Mouse (Mus musculus): ENCODE data around the gene Ddi2. TPM values are rescaled to one million over a fixed set of nuclear protein-coding genes. Genes with fewer than 3 reads are reported as not detected.

The Ddi2 gene
- total RNA-seq, 4 experiments from 2014 or later = 26.1 to 34.6 (median 29.1) TPM

DNA sequence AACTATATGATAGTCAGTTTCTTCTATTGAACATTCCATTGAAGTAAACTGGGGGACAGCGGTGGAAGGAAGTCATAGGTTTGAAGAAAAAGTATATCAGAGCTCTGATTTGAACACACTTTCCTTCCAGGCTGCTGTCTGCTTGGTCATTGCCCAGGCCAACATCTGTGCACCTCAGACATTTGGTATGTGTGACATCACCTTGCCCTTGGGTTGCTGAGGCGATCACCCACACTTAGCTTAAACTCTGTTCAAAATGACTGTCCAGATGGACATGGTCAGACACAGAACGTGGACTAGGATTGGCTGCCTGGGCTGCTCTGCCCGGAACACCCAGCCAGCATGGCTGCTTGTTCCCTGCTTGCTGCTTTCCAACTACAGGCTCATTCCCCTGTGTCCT, 19.2 kb upstream of the Ddi2 start:
- no peak for DNase-seq (ENCODE audit: low spot score)

- DNase-seq (ENCODE audit: low spot score) = no peak
Observed at GRCm38 (mm10) chr4:141741856-141742255, 18.6 kb upstream of the Ddi2 start.

DNA sequence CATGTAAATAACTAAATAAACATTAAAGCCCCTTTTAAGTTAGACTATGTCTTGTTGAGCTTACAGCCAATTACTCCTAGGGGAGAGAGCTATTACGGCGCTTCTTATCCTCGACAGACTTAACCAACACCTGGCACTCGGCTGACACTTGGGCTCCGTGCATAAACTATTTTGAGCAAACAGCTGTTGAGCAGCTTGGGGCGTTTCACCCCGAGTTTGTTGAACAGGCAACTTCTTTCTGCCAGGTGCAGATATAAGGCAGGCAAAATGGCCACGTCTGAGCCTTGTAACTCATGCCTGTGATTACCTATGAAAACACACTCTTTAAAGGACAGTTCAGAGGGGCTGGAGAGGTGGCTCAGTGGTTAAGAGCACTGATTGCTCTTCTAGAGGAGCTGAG, 14.8 kb upstream of the Ddi2 start:
- DNase-seq (ENCODE audit: low spot score) = no peak

- no peak for DNase-seq (ENCODE audit: low spot score)
Observed at GRCm38 (mm10) chr4:141736856-141737255, 13.6 kb upstream of the Ddi2 start.

DNA sequence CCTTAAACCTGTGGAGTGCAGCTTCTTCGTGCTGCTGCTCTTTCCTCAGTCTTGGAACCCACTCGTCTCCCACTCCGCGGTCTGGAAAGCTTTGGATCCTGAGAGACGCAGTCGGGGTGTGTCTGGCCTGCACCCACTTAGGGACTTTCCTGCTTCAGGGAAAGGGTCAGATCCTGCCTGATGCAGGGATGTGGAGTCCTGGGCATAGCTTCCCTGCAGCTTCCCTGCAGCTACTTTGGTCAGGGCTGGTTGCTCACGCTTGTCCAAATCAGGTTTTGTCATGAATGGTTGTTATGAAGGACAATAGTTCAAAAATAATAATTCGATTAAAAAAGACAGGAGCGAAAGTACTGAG, 12.0 kb upstream of the Ddi2 start:
- DNase-seq (ENCODE audit: low spot score) = no peak

GRCm38 (mm10) chr4:141734446-141735205, 11.4 kb upstream of the Ddi2 start:
- peak; percentile 93 for DNase-seq (ENCODE audit: low spot score)

- no peak for DNase-seq (ENCODE audit: low spot score)
Observed at GRCm38 (mm10) chr4:141731766-141732165, 8.5 kb upstream of the Ddi2 start.

- no peak for DNase-seq (ENCODE audit: low spot score)
Observed at GRCm38 (mm10) chr4:141730401-141730800, 7.2 kb upstream of the Ddi2 start.

DNA sequence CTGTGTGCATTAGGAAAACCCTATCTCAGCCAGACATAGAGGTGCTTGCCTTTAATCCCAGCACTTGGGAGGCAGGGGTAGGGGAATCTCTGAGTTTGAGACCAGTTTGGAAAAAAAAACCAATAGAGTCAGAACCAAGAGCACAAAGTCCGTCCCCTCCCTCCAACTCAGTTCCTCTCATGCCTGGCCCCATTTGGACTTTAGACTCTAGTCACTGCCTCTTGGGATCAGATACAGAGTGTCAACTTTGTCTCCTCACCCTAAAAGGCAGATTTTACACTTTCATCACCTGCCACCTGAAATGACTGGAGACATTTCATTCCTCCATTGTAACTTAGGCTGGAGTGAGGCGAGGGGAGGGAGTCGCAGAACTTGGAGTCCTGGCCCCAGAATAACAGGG, 6.0 kb upstream of the Ddi2 start:
- DNase-seq (ENCODE audit: low spot score) = no peak

GRCm38 (mm10) chr4:141725738-141726137, 2.5 kb upstream of the Ddi2 start:
- DNase-seq (ENCODE audit: low spot score) = no peak

DNA sequence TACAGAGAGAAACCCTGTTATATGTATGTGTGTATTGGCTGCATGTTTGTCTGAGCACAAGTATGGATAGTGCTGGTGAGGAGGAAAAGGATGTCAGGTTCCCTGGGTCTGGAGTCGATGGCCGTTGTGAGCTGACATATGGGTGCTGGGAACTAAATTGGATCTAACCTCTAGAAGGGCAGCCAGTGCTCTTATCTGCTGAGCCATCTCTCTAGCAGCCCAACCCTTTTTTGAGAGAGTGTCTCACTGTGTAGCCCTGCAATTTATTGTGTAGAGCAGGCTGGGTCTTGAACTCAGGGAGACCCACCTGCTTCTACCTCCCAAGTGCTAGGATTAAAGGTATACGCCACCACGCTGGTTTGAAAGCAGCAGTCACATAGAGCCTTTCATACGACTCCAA, 2.1 kb upstream of the Ddi2 start:
- no peak for DNase-seq (ENCODE audit: low spot score)

GRCm38 (mm10) chr4:141724594-141724993, 1.4 kb upstream of the Ddi2 start:
- DNase-seq (ENCODE audit: low spot score) = no peak

GRCm38 (mm10) chr4:141723673-141724068, 452 bp upstream of the Ddi2 start:
- DNase-seq (ENCODE audit: low spot score) = no peak

DNA sequence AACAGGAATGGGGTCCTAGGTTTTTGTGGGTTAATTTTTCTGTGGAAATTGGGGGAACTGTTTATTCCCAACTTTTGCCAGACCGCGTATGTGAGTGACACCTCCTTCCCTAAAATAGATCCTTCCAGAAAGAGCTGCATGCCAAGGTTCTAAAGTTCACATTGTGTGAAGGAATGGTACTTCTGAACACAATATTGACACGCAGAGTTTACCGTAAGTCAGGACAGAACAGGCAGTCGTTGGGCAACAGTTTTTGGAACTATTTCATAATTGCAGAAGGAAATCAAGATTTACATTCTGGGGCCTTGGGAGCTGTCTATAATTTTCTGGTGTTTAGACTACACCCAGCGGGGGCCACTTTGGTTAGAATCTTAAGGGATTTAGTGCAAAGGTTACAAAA, 1.3 kb downstream of the Ddi2 start:
- DNase-seq (ENCODE audit: low spot score) = no peak

GRCm38 (mm10) chr4:141720761-141721523, 2.3 kb downstream of the Ddi2 start:
- DNase-seq (ENCODE audit: low spot score) = no peak

DNA sequence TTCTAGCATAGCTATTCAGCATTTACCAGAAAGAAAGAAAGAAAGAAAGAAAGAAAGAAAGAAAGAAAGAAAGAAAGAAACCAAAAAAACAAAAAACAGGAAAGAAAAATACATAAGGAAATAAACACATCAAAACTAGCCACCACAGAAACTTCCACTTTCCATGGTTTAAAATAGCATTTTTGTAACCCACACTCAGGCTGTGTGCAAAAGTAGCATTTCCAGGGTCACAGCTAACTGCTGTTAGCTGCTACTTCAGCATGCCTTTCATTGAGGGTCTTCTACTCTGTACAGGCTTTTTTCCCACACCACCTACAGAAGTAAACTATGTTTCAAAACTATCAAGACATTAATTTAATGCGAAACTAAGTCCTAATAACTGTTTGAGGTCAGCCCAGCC, 3.9 kb downstream of the Ddi2 start:
- no peak for DNase-seq (ENCODE audit: low spot score)

GRCm38 (mm10) chr4:141717633-141718032, 5.6 kb downstream of the Ddi2 start:
- no peak for DNase-seq (ENCODE audit: low spot score)

- no peak for DNase-seq (ENCODE audit: low spot score)
Observed at GRCm38 (mm10) chr4:141715027-141715426, 8.2 kb downstream of the Ddi2 start.

DNA sequence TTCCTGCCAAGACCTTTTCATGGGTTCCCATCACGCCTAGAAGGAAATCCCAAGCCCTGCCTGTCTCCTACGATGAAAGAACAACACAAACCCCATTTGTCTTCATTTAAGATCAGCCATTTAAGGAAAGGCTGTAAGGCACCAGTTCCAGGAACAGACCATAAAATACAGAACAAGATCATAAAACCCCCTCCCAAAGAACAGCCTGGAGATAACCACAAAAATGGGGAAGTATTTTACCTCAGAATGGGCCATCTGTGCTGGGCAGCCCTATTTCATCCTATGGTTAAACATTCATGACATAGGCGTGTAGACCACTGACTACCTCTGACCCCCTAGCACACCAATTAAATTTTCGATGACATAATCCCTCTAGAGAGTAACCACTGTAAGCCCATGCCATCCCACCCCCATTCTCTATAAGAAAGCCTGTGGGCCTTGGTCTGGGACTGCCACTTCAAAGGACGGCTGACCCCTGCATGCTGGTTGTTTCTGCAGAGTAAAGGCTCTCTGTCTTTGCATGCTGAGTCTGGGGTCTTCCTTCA, 9.5 kb downstream of the Ddi2 start:
- no peak for DNase-seq (ENCODE audit: low spot score)

- DNase-seq (ENCODE audit: low spot score) = no peak
Observed at GRCm38 (mm10) chr4:141711250-141711649, 12.0 kb downstream of the Ddi2 start.

GRCm38 (mm10) chr4:141708971-141709370, 14.2 kb downstream of the Ddi2 start:
- DNase-seq (ENCODE audit: low spot score) = no peak

GRCm38 (mm10) chr4:141708005-141708404, 15.2 kb downstream of the Ddi2 start:
- DNase-seq (ENCODE audit: low spot score) = no peak

DNA sequence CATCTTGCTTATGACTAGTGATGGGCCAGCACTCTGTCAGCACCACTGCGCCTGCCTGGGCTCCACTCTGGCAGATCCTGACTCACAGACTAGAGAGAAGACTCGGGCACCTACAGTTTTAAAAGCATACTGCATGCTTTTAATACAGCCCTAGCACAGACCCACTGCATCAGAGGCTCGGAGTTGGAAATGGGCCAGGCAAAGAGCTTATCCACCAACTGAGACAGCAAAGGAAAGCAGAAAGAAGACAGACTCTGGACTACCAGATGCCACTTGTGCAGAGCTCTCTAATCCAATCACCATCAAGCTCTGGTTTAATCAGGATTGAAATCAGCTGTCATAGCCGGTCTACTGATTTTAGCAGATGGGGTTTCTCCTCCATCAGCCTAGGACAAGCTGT, 17.9 kb downstream of the Ddi2 start:
- DNase-seq (ENCODE audit: low spot score) = no peak

Data from heart, adult 8-10 months (tissue).